Mouse (Mus musculus) limb, embryonic 10.5 days (tissue): ENCODE measurements at regions not wholly inside any gene's neighbourhood (a gene's known extent, or its start where the extent isn't known, plus 50 kb on each side); places are given as distances from the start of the nearest gene placed in this dataset.

Source experiments
- DNase-seq: peaks from one replicate; pipeline ENCODE4 v3.0.0-alpha.2; 2017; ENCODE audit warnings: low spot score
- H3K27ac ChIP-seq: fragments of 300-500 bp; sonication (generic); 2 replicates; pipeline ENCODE4 v1.5.1; 2016; ENCODE audit warnings: mild to moderate bottlenecking
- H3K27me3 ChIP-seq: fragments of 300-500 bp; sonication (generic); 2 replicates; pipeline ENCODE4 v1.6.1; 2016; ENCODE audit warnings: low read depth, mild to moderate bottlenecking; ENCODE audit not compliant: poor library complexity, severe bottlenecking
- H3K36me3 ChIP-seq: fragments of 300-500 bp; sonication (generic); 2 replicates; pipeline ENCODE4 v1.6.1; 2016; ENCODE audit warnings: mild to moderate bottlenecking, moderate library complexity
- H3K4me1 ChIP-seq: fragments of 300-500 bp; sonication (generic); 2 replicates; pipeline ENCODE4 v1.6.1; 2016
- H3K4me3 ChIP-seq: fragments of 300-500 bp; sonication (generic); 2 replicates; pipeline ENCODE4 v1.5.1; 2016; ENCODE audit warnings: mild to moderate bottlenecking, moderate library complexity
- H3K9me3 ChIP-seq: fragments of 300-500 bp; sonication (generic); replicated peaks from 2 replicates; pipeline ENCODE4 v1.6.1; 2016; ENCODE audit warnings: mild to moderate bottlenecking
- WGBS: fragments of 180-500 bp; shearing (Covaris S2); methylation state at CpG from one replicate; pipeline ENCODE4 v1.1.7; 2016; 5-methylcytosine and 5-hydroxymethylcytosine counted together

GRCm38 (mm10) chr2:75472489-75472888, 186.6 kb upstream of the Hnrnpa3 start:
- no peaks in the 10 kb centered on the region for H3K36me3 ChIP-seq
- H3K27ac ChIP-seq = peak overlapping the region; percentile 46; the same call in 1 of the 2 replicates
- no peaks in the 10 kb centered on the region for H3K9me3 ChIP-seq
- DNase-seq = no peak
- 80% methylated on average over 9 of the region's 9 CpGs for WGBS
- peaks cover 39% of the 10 kb centered on the region for H3K4me1 ChIP-seq
- H3K27me3 ChIP-seq = no peaks in the 10 kb centered on the region
- H3K4me3 ChIP-seq = no peak overlapping the region

GRCm38 (mm10) chr2:75474509-75474908, 184.6 kb upstream of the Hnrnpa3 start:
- DNase-seq = no peak
- H3K27ac ChIP-seq = no peak overlapping the region
- no peaks in the 10 kb centered on the region for H3K9me3 ChIP-seq
- H3K27me3 ChIP-seq = no peaks in the 10 kb centered on the region
- H3K36me3 ChIP-seq = no peaks in the 10 kb centered on the region
- peaks cover 33% of the 10 kb centered on the region for H3K4me1 ChIP-seq
- no peak overlapping the region for H3K4me3 ChIP-seq
- WGBS = 58% methylated on average over 6 of the region's 6 CpGs

DNA sequence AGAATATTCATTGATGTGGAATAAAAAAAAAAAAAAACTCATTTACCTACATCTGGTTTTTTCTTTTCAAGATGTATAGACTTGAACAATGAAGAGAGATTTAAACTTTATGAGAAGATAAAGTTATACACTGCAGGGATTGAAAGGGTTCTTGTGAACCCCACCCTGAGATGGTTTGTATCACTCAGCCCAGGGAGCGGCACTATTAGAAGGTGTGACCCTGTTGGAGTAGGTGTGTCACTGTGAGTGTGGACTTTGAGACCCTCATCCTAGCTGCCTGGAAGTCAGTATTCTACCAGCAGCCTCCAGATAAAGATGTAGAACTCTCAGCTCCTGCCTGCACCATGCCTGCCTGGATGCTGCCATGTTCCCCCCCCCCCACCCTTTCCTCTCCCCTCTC, 182.7 kb upstream of the Hnrnpa3 start:
- Histone ChIP-seq H3K36me3 (no peaks in the 10 kb centered on the region), H3K9me3 (no peaks in the 10 kb centered on the region), H3K27ac (no peak overlapping the region), H3K4me3 (no peak overlapping the region), H3K4me1 (peaks cover 21% of the 10 kb centered on the region; the same call in 1 of the 2 replicates), H3K27me3 (no peaks in the 10 kb centered on the region)
- WGBS = 83% methylated on average over 1 of the region's 1 CpGs
- DNase-seq = no peak

DNA sequence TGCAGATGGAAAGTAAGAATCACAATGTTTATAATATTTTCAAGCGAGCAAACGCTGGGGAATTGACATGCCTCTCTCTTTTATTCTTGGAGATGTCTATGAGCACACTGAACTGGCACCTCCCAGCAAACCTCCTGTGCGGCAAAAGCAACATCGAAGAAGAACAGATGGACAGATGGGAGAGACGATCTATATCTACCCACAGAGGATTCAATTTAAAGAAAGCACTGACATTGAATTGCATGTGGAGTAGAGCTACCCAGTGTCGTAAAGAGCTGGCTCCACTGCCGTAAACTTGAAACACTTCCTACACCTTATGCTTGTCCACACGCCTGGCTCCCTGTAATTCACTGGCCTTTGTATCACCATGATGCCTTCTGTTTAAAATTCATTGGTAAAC, 182.0 kb upstream of the Hnrnpa3 start:
- Histone ChIP-seq H3K4me3 (no peak overlapping the region), H3K27ac (0 out of 2 replicates have a peak overlapping the region, but pooled peaks have one; percentile 5), H3K9me3 (no peaks in the 10 kb centered on the region), H3K36me3 (no peaks in the 10 kb centered on the region), H3K4me1 (peaks cover 25% of the 10 kb centered on the region), H3K27me3 (no peaks in the 10 kb centered on the region)
- 72% methylated on average over 8 of the region's 8 CpGs for WGBS
- DNase-seq = no peak

- H3K9me3 ChIP-seq = no peaks in the 10 kb centered on the region
- 88% methylated on average over 5 of the region's 5 CpGs for WGBS
- no peak for DNase-seq
Observed at GRCm38 (mm10) chr2:75479546-75479945, 179.5 kb upstream of the Hnrnpa3 start.

GRCm38 (mm10) chr2:75481863-75482262, 177.2 kb upstream of the Hnrnpa3 start:
- 68% methylated on average over 8 of the region's 8 CpGs for WGBS
- no peak for DNase-seq
- Histone ChIP-seq H3K9me3 (no peaks in the 10 kb centered on the region), H3K36me3 (no peaks in the 10 kb centered on the region), H3K27ac (peak overlapping the region; percentile 32; the same call in 1 of the 2 replicates), H3K4me3 (no peak overlapping the region), H3K4me1 (peaks cover 48% of the 10 kb centered on the region), H3K27me3 (no peaks in the 10 kb centered on the region; the same call in 1 of the 2 replicates)

More at GRCm38 (mm10) chr2:75479546-75479945, 179.5 kb upstream of the Hnrnpa3 start:
- Histone ChIP-seq H3K4me3 (no peak overlapping the region), H3K27me3 (no peaks in the 10 kb centered on the region; the same call in 1 of the 2 replicates), H3K4me1 (peaks cover 36% of the 10 kb centered on the region), H3K27ac (no peak overlapping the region), H3K36me3 (no peaks in the 10 kb centered on the region)

GRCm38 (mm10) chr2:75482484-75482883, 176.6 kb upstream of the Hnrnpa3 start:
- 70% methylated on average over 2 of the region's 2 CpGs for WGBS
- Histone ChIP-seq H3K4me3 (no peak overlapping the region), H3K27me3 (no peaks in the 10 kb centered on the region; the same call in 1 of the 2 replicates), H3K4me1 (peaks cover 43% of the 10 kb centered on the region), H3K9me3 (no peaks in the 10 kb centered on the region), H3K27ac (no peak overlapping the region), H3K36me3 (no peaks in the 10 kb centered on the region)
- no peak for DNase-seq

DNA sequence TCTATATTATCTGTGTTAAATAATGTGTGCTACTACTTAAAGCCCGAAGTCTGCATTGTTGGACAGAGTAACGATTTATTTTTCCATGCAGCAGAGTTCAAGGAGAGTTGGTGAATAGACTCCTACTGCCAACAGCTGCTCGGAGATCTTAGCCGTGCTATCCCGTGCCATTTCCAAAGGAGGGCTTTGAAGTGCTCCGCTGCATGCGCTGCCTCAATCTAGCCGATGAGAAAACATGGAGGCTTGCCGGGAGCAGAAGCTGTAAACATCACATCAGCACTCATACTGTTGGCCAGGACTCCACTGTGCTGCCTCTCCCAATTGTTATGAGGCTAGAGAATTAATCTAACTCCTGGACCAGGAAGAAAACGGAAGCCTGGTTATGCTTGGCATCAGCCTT, 174.1 kb upstream of the Hnrnpa3 start:
- DNase-seq = no peak
- Histone ChIP-seq H3K4me1 (peaks cover 43% of the 10 kb centered on the region), H3K27ac (peak overlapping the region; percentile 50), H3K27me3 (no peaks in the 10 kb centered on the region; the same call in 1 of the 2 replicates), H3K36me3 (no peaks in the 10 kb centered on the region), H3K9me3 (no peaks in the 10 kb centered on the region), H3K4me3 (no peak overlapping the region)
- WGBS = 48% methylated on average over 10 of the region's 10 CpGs

DNA sequence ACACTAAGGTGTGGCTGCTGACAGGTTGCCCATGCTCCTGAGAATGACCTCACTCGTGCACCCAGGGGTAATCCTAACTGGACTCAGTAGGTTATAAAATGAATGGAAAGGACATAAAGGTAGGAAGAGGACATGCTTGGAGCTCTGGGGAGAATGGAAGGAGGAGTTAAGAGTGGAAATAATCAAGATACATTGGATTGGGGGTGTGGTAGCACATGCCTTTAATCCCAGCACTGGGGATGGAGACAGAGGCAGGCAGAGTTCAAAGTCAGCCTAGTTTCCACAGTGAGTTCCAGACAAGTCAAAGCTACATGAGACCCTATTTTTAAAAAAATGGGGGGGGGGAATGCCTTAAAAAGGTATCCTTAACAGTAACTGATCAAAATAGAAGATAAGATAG, 167.9 kb upstream of the Hnrnpa3 start:
- Histone ChIP-seq H3K27ac (peak overlapping the region; percentile 77), H3K9me3 (no peaks in the 10 kb centered on the region), H3K27me3 (no peaks in the 10 kb centered on the region), H3K4me3 (no peak overlapping the region), H3K4me1 (peaks cover 50% of the 10 kb centered on the region), H3K36me3 (no peaks in the 10 kb centered on the region)
- WGBS = 73% methylated on average over 1 of the region's 1 CpGs
- DNase-seq = no peak

- Histone ChIP-seq H3K27me3 (no peaks in the 10 kb centered on the region), H3K9me3 (no peaks in the 10 kb centered on the region), H3K4me3 (no peak overlapping the region), H3K4me1 (peaks cover 58% of the 10 kb centered on the region), H3K36me3 (no peaks in the 10 kb centered on the region), H3K27ac (peak overlapping the region; percentile 77)
- 27% methylated on average over 3 of the region's 3 CpGs for WGBS
- DNase-seq = peak; percentile 73
Observed at GRCm38 (mm10) chr2:75491789-75492500, 167.1 kb upstream of the Hnrnpa3 start.

DNA sequence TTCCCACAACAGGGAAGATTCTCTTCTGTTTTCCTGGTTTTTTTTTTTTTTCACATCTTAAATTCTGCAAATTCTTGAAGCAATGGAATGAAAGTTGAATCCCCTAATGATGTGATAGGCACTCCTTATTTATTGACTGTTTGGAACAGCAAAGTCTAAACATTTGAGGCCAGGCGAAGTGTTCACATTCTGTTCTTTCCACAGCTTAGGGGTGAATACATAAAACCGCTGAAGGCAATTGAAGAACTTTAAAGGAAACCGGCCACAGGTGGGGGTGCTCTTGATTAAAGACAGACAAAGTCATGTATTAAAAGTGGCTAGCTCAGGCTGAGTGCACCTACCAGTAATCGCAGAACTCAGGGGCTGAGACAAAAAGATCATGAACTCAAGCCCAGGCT, 166.6 kb upstream of the Hnrnpa3 start:
- H3K4me3 ChIP-seq = no peak overlapping the region
- peak; percentile 58 for DNase-seq
- peaks cover 63% of the 10 kb centered on the region for H3K4me1 ChIP-seq
- WGBS = 26% methylated on average over 4 of the region's 4 CpGs
- H3K27me3 ChIP-seq = no peaks in the 10 kb centered on the region
- peak overlapping the region; percentile 77 for H3K27ac ChIP-seq
- H3K36me3 ChIP-seq = no peaks in the 10 kb centered on the region
- no peaks in the 10 kb centered on the region for H3K9me3 ChIP-seq

DNA sequence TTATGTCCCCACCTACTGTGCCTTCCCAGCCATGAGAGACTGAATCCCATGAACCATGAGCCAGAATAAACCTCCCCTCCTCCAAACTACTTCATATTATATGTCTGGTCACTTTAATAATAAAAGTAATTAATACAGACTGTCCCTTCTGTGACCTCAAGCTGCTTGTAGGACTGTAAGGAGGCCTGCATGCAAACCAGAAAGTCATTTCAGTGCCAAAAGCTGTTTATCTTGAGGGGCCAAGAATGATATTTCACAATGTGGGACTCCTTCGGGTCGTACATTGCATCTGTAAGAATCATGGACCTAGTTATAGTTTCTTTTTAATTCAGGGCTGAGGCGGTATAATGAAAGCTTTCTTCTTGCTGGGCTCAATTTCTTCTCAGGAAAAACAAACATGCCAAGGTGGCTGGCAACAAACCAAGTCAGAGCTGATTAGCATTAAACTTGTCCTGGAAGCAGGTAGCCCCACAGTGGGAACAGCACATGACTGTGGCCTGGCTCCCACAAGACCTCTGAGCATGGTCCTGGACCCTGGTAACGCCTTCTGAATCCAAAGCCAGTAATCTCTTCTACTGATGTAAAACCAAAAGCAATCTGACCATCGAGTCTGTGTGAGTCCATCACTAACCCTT, 162.3 kb upstream of the Hnrnpa3 start:
- Histone ChIP-seq H3K27me3 (no peaks in the 10 kb centered on the region), H3K4me1 (peaks cover 53% of the 10 kb centered on the region), H3K36me3 (peaks cover 5% of the 10 kb centered on the region; the same call in 1 of the 2 replicates), H3K27ac (no peak overlapping the region), H3K4me3 (no peak overlapping the region), H3K9me3 (no peaks in the 10 kb centered on the region)
- DNase-seq = no peak
- WGBS = 93% methylated on average over 5 of the region's 5 CpGs

DNA sequence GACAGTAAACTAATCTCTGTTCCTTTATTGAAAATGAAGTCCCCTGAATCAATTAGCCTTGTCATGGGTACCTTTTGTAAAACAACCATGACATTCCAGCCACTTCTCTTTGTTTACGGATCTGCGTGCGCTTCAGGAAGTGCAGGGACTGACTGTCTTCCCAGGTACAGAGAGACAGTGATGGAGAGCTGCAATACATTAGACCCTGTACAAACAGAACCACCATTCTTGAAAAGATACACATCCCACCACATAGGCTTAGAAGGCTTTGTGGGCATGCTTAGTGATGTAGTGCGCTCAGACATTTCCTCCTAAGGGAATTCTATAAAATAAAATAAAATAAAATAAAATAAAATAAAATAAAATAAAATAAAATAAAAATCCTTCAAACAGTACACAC, 148.8 kb upstream of the Hnrnpa3 start:
- H3K4me1 ChIP-seq = peaks cover 52% of the 10 kb centered on the region
- H3K36me3 ChIP-seq = peaks cover 8% of the 10 kb centered on the region; the same call in 1 of the 2 replicates
- H3K27me3 ChIP-seq = no peaks in the 10 kb centered on the region
- no peak for DNase-seq
- 74% methylated on average over 4 of the region's 4 CpGs for WGBS
- 0 out of 2 replicates have a peak, but pooled peaks cover 1% of the 10 kb centered on the region for H3K9me3 ChIP-seq
- H3K4me3 ChIP-seq = no peak overlapping the region
- peak overlapping the region; percentile 4; the same call in 1 of the 2 replicates for H3K27ac ChIP-seq
